Mouse (Mus musculus): ENCODE results near the gene Tmem30a.

- TF ChIP-seq MEF2A (IDR thresholded peaks at IDR 0.05; ENCODE audit: borderline replicate concordance, low read depth, low read length) (0 out of 2 replicates have a peak, but pooled peaks have one; percentile 10), POLR2A (IDR thresholded peaks at IDR 0.05; ENCODE audit: low read depth, low read length) (no peak), TBP (conservative IDR thresholded peaks at IDR 0.05; ENCODE audit: low read depth, low read length) (no peak), CHD1 (IDR thresholded peaks at IDR 0.05; ENCODE audit: low read depth, low read length) (no peak), NELFE (IDR thresholded peaks at IDR 0.05; ENCODE audit: low read depth, low read length) (no peak), CTCF (conservative IDR thresholded peaks at IDR 0.05 in 1 of 2, IDR thresholded peaks at IDR 0.05 in 1 of 2; ENCODE audit: low read depth in 2 of 2, low read length in 2 of 2) (no peak), ZC3H11A (IDR thresholded peaks at IDR 0.05; ENCODE audit: low read depth, low read length) (no peak), JUN (IDR thresholded peaks at IDR 0.05; ENCODE audit: insufficient read depth, low read depth, low read length) (no peak), POLR2AphosphoS2 (IDR thresholded peaks at IDR 0.05; ENCODE audit: low read depth, low read length) (no peak), MAFK (IDR thresholded peaks at IDR 0.05; ENCODE audit: insufficient replicate concordance, low read length) (no peak), ZNF384 (IDR thresholded peaks at IDR 0.05; ENCODE audit: low read depth, low read length) (no peak), EP300 (IDR thresholded peaks at IDR 0.05; ENCODE audit: low read length) (peak; percentile 70), BHLHE40 (IDR thresholded peaks at IDR 0.05; ENCODE audit: low read depth, low read length) (peak; percentile 37; the same call in 1 of the 2 replicates)
Observed at GRCm38 (mm10) chr9:79735608-79736007, 57.7 kb downstream of the Tmem30a start.

Data from CH12.LX (cell line).